Mouse (Mus musculus) embryonic fibroblast, embryonic 13.5 days (primary cell): Measurements from ENCODE around the gene Dhx34. TPM values are rescaled to one million over a fixed set of nuclear protein-coding genes. Genes with fewer than 3 reads are reported as not detected.

Experiments used
- H3K27ac ChIP-seq: 2 replicates; pipeline ENCODE4 v1.5.1; 2012; ENCODE audit warnings: low read length, control low read depth, inconsistent platforms; ENCODE audit not compliant: insufficient read depth
- H3K4me1 ChIP-seq: 2 replicates; pipeline ENCODE4 v1.6.1; 2011; ENCODE audit warnings: low read length; ENCODE audit not compliant: control insufficient read depth, insufficient read depth
- H3K4me3 ChIP-seq: 2 replicates; pipeline ENCODE4 v1.5.1; 2011; ENCODE audit warnings: mild to moderate bottlenecking, control low read depth, low read length; ENCODE audit not compliant: insufficient read depth
- CTCF ChIP-seq: IDR thresholded peaks from 2 replicates; pipeline ENCODE4 v1.5.1; 2011; ENCODE audit warnings: mild to moderate bottlenecking, control low read depth, low read length, moderate library complexity, borderline replicate concordance; ENCODE audit not compliant: insufficient read depth
- POLR2A ChIP-seq: IDR thresholded peaks from 2 replicates; pipeline ENCODE4 v1.6.1; 2011; ENCODE audit warnings: low read depth, mild to moderate bottlenecking, control low read depth, low read length, moderate library complexity
- polyA plus RNA-seq: library from polyadenylated mRNA; stranded (reverse); fragments of >200 nt; gene quantifications from 2 replicates; pipeline ENCODE4 v1.2.4, GENCODE M21; 2011; ENCODE audit warnings: low read depth; ENCODE audit not compliant: missing spikeins, insufficient read length

Dhx34 gene
- polyA plus RNA-seq, 1 experiment, result 8.4 TPM

DNA sequence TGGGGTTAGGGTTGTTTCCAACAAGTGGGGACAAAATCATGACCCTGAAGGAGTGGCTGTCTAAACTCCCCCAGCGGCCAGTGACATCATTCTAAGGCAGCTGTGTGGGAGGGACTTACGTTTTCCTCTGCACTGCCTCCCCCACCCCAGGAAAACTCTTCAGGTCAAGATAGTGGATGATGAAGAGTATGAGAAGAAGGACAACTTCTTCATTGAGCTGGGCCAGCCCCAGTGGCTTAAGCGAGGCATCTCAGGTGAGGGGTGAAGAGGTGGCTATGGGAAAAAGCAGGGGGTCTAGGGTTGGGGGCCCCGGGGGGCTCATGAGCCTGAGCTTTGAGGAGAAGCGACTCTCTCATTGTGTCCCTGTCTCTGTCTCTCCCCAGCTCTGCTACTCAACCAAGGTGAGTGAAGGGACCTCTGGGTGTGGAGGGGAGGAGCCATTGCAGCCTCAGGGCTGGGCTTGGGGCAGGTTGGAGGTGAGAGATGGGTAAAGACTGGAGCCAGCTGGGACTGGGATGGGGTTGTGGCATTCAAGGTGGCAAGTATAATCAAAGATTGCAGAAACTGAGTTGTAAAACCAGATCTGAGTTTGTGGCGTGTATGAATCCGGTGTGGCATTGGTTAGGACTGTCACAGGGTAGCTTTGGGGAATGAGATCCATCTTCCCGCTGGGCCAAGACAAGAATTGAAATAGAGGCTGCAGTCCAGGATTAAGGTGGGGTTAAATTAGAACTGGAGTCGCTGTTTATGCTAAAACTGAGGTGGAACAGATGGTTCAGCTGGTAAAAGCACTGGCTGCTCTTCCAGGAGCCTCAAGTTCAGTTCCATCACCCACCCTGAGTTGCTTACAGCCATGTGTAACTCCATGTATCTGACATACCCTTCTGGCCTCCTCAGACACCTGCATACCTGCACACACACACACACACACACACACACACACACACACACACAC is 71.4 kb downstream of the Dhx34 start:
- Histone ChIP-seq H3K4me3 (no peak overlapping the region), H3K27ac (no peak overlapping the region), H3K4me1 (no peaks in the 10 kb centered on the region)
- TF ChIP-seq POLR2A, result no peak
- no peak for TF ChIP-seq CTCF

DNA sequence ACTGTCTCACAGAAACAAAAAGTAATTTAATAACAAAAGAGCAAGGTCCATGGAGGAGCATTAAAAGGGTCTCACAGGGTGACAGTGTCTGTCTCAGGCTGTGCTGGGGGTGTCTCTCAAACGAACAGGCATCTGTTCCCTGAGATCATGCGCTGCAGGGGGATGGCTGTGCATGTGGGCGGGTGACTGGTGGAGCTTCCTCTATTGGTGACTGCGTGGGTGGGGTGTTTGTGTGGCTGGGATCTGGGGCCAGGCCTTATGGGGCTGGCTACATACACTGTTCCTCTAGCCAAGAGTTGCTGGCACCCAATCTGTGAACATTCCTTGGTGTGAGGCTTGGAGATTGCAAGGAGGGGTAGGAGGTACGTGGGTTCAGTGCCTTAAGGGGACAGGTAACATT is 72.6 kb downstream of the Dhx34 start:
- no peak for TF ChIP-seq POLR2A
- no peak for TF ChIP-seq CTCF
- Histone ChIP-seq H3K27ac (no peak overlapping the region), H3K4me3 (no peak overlapping the region), H3K4me1 (no peaks in the 10 kb centered on the region)

DNA sequence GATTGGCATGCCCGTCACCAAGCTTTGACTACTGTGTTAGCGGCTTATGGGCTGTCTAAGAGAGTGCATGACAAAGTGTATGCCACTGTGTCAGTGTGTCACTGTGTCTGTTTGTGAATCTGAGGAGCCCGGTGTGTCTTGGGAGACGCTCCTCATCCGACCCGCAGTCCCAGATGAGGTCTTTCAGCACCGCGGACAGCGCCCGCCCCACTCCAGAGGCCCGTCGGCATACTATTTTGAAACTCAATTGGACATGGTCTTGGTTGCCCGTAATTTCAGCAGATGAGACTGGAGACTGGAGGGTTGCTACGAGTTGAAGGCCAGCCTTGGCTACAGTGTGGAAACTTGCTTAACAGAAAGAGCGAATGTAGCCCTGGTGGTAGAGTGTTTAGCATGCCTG is 74.2 kb downstream of the Dhx34 start:
- no peak overlapping the region for H3K4me3 ChIP-seq
- no peak overlapping the region for H3K27ac ChIP-seq
- TF ChIP-seq CTCF (no peak), POLR2A (no peak)
- H3K4me1 ChIP-seq, result no peaks in the 10 kb centered on the region

Other genes starting within 250 kb of the Dhx34 start
- gene Bicra, start 174.1 kb downstream of the Dhx34 start, polyA plus RNA-seq, result 10.8 and 12.1 TPM in 2 replicates
- not detected in 2 replicates for gene Zfp541, start 160.2 kb downstream of the Dhx34 start, polyA plus RNA-seq
- 150 and 185 TPM in 2 replicates for gene Napa, start 123.6 kb downstream of the Dhx34 start, polyA plus RNA-seq
- gene Kptn, start 102.1 kb downstream of the Dhx34 start, polyA plus RNA-seq, result 13.9 TPM in 2 replicates
- 0.35 TPM in 1 of 2 replicates, not detected in the other for gene Slc8a2, start 92.2 kb downstream of the Dhx34 start, polyA plus RNA-seq
- gene Meis3, start 46.9 kb downstream of the Dhx34 start, polyA plus RNA-seq, result 22.4 and 23.8 TPM in 2 replicates
- 0.19 TPM in 1 of 2 replicates, not detected in the other for gene C5ar2, start 22.1 kb upstream of the Dhx34 start, polyA plus RNA-seq
- gene C5ar1, start 37.5 kb upstream of the Dhx34 start, polyA plus RNA-seq, result 0.60 and 5.3 TPM in 2 replicates
- gene Inafm1, start 51.6 kb upstream of the Dhx34 start, polyA plus RNA-seq, result 11.1 and 11.6 TPM in 2 replicates
- 66.0 and 70.9 TPM in 2 replicates for gene Ccdc9, start 64.8 kb upstream of the Dhx34 start, polyA plus RNA-seq
- gene Bbc3, start 86.4 kb upstream of the Dhx34 start, polyA plus RNA-seq, result 15.8 and 19.9 TPM in 2 replicates
- gene Sae1, start 165.8 kb upstream of the Dhx34 start, polyA plus RNA-seq, result 125 and 133 TPM in 2 replicates
- gene Zc3h4, start 178.9 kb upstream of the Dhx34 start, polyA plus RNA-seq, result 27.0 and 29.4 TPM in 2 replicates
- 19.0 and 27.7 TPM in 2 replicates for gene Tmem160, start 230.7 kb upstream of the Dhx34 start, polyA plus RNA-seq